Mouse (Mus musculus): ENCODE data around the gene Prickle4.
"Not testable (repeated sequence)": the region's sequence is repeated elsewhere in the genome, so short reads cannot be mapped to it uniquely, and the experiment has no call there.

Gene Prickle4

DNA sequence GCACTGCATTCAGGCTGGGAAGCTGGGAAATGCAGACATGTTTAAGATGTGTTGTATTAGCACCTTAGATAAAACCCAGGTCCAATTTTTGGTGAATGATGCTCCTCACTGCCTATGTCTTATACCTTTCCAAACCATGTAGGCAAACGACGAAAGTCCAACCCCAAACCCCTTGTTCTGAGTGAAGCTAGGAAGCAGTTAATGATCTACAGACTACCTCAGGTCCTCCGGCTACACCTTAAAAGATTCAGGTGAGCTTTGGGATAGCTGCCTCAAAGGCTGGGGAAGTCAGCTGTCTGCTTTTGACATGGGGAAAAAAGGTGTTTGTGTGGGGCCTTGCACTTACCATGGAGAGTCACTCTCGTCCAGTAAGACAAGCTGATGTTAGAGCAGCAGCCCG lies 15.8 kb downstream of the Prickle4 start:
- in situ Hi-C loops (cut with MboI; ENCODE audit: unreplicated experiment in 2 of 2) = loop anchor here in 1 of 2 experiments (25.0 kb wide), 1 partner anchor 666 kb away; the partner anchor contains the start of gene Ubr2

DNA sequence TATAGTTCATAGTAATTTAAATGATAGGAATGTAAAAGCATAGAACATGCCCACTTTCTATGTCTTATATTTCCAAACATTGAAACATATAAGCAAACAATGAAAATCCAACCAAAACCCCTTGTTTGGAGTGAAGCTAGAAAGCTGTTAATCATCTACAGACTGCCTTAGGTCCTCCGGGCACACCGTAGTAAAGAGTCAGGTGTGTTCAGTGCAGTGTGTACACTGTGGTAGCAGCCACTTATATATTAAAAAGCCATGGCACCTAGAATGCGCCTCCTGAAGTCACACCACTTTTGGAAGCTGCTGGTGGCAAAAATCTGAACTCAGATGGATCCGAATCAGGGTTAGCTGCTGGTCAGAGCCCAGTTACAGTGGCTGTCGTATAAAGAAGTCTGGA lies 16.3 kb downstream of the Prickle4 start:
- in situ Hi-C loops (cut with MboI; ENCODE audit: unreplicated experiment in 2 of 2) = loop anchor here in 1 of 2 experiments (25.0 kb wide), 1 partner anchor 666 kb away; the partner anchor contains the start of gene Ubr2

DNA sequence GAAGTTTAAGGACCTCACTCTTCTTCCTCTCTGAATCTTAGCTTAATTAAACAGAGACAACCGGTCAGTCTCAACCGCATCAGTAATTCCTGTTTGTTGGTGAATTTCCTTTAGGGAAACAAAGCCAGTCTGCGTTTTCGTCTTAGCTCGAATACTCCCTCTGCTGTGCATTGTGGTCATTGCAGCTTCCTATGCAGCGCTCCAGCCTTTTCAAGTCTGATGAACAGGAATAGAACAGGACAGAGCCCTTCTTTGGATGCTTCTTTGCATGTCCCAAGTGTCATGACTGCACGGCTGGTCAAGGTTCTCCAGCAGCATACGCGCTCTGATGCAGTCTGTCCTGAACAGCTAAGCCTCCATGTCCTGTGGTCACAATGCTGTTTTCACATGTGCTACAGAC lies 18.0 kb downstream of the Prickle4 start:
- in situ Hi-C loops (cut with MboI; ENCODE audit: unreplicated experiment in 2 of 2) = loop anchor here in 1 of 2 experiments (25.0 kb wide), 1 partner anchor 664 kb away; the partner anchor contains the start of gene Ubr2

DNA sequence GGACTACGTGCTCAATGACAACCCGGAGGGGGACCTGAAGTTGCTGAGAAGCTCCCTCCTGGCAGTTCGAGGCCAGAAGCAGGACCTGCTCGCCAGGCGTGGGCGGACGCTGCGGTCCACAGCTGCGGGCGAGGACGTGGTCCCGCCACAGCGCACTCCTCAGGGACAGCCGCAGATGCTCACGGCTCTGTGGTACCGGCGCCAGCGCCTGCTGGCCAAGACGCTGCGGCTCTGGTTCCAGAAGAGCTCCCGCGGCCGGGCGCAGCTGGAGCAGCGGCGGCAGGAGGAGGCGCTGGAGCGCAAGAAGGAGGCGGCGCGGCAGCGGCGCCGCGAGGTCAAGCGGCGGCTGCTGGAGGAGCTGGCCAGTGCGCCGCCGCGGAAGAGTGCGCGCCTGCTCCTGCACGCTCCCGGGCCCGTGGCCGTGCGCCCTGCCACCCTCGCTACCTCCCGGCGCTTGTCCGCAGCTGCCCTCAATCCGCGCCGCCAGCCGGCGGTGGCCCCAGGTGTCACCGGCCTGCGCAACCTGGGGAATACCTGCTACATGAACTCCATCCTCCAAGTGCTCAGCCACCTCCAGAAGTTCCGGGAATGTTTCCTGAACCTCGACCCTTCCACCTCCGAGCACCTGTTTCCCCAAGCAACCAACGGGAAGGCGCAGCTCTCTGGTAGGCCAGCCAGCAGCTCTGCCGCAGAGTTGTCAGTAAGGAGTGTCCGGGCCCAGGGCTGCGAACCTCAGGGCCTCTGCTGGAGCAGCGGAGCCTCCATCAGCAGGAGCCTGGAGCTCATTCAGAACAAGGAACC lies 22.0 kb downstream of the Prickle4 start:
- in situ Hi-C loops (cut with MboI; ENCODE audit: unreplicated experiment in 2 of 2) = no loop called here

DNA sequence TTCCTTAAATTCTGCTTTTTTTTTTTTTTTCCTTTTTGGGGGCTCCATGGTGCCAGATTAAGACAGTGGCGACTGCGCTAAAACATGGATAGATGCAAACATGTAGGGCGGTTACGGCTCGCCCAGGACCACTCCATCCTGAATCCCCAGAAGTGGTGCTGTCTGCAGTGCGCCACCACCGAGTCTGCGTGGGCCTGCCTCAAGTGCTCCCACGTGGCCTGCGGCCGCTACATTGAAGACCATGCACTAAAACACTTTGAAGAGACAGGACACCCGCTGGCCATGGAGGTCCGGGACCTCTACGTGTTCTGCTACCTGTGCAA lies 22.6 kb downstream of the Prickle4 start:
- in situ Hi-C loops (cut with MboI; ENCODE audit: unreplicated experiment in 2 of 2) = no loop called here

DNA sequence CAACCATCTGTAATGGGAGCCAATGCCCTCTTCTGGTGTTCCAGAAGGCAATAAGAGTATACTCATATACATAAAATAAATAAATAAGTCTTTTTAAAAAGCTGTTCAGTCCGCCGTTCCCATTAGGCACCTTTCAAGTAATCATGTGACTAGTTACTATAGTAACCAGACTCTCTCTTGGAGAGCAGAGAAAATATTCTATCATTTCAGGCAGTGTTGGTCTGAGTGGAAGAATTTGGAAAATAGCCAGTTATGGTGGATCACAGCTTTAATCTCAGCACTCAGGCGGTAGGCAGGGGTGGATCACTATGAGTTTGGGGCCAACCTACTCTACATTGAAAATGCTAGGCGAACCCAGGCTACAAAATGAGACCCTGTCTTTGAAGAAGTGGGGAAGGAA lies 25.4 kb downstream of the Prickle4 start:
- in situ Hi-C loops (cut with MboI; ENCODE audit: unreplicated experiment in 2 of 2) = no loop called here

DNA sequence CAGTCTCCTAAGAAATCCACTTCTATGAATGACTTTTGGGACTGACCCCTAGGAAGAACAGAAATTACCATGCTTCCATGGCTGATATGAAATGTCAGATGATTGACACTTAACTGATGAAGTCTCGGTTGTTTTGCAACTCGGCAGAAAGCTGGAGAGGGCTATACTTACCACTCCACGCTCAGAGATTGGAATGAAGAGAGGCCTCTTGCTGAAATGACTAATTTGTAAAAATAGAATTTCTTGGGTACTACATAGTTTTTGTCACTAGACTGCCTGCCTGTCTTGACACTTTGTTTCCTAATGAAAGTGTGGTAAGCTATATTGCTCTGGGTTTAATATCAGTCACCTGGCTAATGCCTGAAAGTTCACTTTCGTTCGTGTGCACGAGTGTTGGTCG lies 30.1 kb downstream of the Prickle4 start:
- in situ Hi-C loops (cut with MboI; ENCODE audit: unreplicated experiment in 2 of 2) = no loop called here

DNA sequence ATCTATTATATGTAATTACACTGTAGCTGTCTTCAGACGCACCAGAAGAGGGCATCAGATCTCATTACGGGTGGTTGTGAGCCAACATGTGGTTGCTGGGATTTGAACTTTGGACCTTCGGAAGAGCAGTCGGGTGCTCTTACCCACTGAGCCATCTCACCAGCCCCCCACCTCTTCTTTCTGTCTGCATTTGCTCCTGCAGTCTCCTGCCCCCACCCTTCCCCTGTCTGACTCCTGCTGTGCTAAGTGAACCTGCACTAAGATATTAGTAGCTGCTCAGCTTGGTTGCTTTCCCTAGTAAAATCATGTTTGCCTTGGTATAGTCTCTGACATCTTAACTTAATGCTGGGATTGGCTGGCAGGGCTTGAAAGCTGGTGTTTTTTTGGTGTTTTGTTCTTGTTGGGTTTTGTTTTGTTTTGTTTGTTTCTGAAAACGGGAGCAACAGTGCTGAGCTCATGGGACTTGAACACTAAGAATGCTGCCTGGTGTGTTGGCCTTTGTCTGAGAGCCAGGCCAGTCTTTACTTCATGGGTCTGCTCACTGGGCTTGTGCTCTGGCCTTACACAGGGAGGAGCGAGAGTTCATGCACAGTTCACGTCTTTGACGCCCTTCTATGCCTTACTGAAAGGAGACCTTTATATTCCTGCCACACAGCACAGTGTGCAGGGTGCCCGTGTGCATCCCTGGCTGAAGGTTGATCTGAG lies 31.4 kb downstream of the Prickle4 start:
- in situ Hi-C loops (cut with MboI; ENCODE audit: unreplicated experiment in 2 of 2) = no loop called here

DNA sequence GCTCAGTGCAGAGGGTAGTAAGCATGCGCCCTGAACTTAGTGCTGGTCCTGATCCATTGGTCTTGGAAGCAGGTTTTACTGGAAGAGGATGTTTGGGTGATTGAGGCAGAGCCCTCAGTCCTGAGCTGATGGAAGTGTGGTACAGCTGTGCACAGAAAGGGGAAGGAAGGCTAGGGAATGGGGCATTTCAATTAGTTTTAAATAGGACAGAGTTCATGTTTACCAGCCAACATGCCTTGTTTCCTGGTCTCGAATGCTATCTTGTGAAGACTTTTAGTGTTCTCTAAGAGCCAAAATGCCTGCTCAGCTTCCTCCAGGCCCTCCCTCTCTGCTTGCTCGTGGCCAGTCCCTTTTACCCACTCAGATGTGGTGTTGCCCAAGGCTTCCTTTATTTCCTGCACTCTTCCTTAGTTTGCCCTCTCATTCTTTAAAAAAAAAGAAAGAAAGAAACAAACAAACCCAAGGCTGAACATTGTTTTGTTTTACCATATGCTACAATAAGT lies 35.7 kb downstream of the Prickle4 start:
- in situ Hi-C loops (cut with MboI; ENCODE audit: unreplicated experiment in 2 of 2) = no loop called here

DNA sequence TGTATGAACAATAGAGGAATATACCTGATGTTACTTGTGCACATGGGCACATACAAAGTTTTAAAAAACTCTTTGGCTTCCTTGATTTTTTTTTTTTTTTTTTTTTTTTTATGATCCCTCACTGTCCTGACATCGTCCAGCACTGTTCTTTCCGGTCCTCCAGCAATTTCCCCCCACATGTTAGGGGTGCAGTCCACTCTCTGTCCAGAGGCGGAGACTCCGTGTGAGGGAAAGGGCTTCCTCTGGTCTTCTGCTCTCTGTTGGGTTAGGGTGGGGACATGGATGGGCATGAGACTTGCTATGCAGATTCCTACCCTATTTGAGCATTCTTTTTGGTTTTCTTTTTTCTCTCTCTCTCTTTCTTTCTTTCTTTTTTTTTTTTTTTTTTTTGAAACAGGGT lies 36.6 kb downstream of the Prickle4 start:
- in situ Hi-C loops (cut with MboI; ENCODE audit: unreplicated experiment in 2 of 2) = no loop called here

DNA sequence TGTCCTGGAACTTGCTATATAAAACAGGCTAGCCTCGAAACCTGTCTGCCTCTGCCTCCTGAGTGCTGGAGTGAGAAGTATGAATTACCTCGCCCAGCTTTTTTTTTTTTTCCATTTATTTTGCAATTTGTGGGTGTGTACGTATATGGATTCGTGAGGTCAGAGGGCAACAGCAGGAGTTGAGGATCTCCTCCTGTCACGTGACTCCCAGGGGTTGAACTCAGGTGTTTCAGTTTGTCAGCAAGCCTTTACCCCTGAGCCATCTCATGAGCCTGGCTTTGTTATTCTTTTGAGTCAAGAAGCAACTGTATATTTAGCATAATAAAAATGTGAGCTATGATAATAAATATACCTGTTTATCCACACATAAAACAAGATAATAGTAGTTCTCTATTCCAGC lies 38.8 kb downstream of the Prickle4 start:
- in situ Hi-C loops (cut with MboI; ENCODE audit: unreplicated experiment in 2 of 2) = no loop called here

DNA sequence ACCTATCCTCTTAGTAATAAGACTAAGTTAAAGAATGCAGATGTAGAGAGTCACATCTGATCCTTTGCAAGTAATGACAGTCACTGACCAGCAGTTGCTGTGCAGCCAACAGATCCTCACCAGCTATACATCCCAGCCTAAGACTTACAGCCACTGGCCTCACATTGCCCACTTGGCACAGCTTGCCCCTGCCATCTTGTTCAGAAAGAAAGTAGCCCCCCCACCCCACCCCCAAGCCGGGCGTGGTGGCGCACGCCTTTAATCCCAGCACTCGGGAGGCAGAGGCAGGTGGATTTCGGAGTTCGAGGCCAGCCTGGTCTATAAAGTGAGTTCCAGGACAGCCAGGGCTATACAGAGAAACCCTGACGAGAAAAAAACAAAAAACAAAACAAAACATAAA lies 40.2 kb downstream of the Prickle4 start:
- in situ Hi-C loops (cut with MboI; ENCODE audit: unreplicated experiment in 2 of 2) = not testable (repeated sequence)

DNA sequence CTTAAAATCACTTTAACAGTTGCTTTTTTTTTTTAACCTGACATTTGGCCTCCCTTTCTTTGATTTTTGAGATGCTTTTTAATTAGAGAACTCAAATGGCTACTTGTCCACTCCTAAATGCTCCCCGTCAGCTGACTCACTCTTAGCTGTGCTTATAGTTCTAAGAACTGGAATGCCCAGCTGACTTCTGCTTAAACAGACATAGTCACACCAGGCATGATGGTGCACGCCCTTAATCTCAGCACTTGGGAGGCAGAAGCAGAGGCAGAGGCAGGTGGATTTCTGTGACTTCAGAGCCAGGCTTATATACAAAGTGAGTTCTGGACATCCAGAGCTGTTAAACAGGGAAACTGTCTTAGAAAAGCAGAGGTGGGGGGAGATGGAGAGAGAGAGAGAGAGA lies 42.6 kb downstream of the Prickle4 start:
- in situ Hi-C loops (cut with MboI; ENCODE audit: unreplicated experiment in 2 of 2) = no loop called here

DNA sequence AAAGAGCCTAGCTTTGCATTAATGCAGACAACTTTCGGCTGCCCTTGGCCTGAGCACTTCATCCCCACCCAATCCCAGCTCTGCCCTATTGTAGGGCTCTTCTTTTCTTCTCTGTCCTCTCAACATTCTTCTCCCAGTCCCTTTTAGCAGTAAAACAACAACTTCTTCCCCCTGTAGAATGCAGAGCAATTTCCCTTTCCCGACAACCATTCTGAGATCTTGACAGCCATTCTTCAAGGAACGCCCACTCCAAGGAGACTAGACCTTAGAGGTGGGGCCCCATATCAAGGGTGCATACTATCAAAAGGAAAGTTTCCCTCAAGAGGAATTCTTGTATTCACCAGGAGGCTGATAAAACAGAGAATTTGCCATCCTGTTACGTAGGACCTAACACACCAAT lies 45.6 kb downstream of the Prickle4 start:
- in situ Hi-C loops (cut with MboI; ENCODE audit: unreplicated experiment in 2 of 2) = no loop called here

DNA sequence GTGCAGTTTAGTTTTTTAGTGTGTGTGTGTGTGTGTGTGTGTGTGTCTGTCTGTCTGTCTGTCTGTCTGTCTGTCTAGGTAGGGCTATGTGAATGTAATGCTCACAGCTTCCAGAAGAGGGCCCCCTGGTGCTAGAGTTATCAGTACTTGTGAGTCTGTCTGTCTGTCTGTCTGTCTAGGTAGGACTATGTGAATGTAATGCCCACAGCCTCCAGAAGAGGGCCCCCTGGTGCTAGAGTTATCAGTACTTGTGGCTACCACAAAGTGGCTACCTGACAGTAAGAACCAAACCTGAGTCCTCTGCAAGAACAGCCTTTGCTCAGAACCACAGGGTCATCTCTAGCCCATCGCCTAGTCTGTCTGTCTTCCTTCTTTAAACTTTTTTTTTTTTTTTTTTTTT lies 47.9 kb downstream of the Prickle4 start:
- in situ Hi-C loops (cut with MboI; ENCODE audit: unreplicated experiment in 2 of 2) = no loop called here

DNA sequence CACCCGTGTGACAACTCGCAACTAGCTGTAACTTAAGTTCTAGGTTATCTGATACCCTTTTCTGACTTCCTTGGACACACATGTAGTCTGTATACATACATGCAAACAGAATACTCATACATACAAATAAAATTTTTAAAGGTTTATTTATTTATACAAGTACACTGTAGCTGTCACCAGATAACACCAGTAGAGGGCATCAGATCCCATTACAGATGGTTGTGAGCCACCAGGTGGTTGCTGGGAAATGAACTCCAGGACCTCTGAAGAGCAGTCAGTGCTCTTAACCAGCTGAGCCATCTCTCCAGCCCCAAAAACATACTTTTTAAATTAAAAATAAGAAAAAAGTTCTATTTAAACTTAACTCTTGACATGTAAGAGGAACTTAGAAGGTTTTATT lies 51.5 kb downstream of the Prickle4 start:
- in situ Hi-C loops (cut with MboI; ENCODE audit: unreplicated experiment in 2 of 2) = no loop called here
